Comparison of ENCODE assay signal across 8 mouse cellular contexts in genomic region chr2:33402236-33402635, GRCm38 (mm10). TPM values are rescaled to one million over a fixed set of nuclear protein-coding genes. Genes with fewer than 3 reads are reported as not detected.
DNase-seq lines count a peak whose midpoint lies in the region; ATAC-seq and TF ChIP-seq lines count a peak whose summit lies in the region.

No protein-coding gene starts in this region.

- H3K27me3 ChIP-seq in midbrain, embryonic 11.5 days (ENCODE audit: control insufficient read depth, insufficient read depth, low read length): no peaks in the 10 kb centered on the region
- H3K27me3 ChIP-seq in midbrain, embryonic 16.5 days (ENCODE audit: control insufficient read depth, insufficient read depth, low read depth, low read length): no peaks in the 10 kb centered on the region
- H3K27me3 ChIP-seq in forebrain, postnatal 0 days (ENCODE audit: insufficient read depth, low read length): no peaks in the 10 kb centered on the region
- H3K27me3 ChIP-seq in intestine, postnatal 0 days (replicated peaks; ENCODE audit: control insufficient read depth, insufficient read depth, low read length): no peaks in the 10 kb centered on the region

- no peak overlapping the region for H3K27ac ChIP-seq in midbrain, embryonic 11.5 days (ENCODE audit: low read depth, low read length)
- no peak overlapping the region for H3K27ac ChIP-seq in midbrain, embryonic 16.5 days (ENCODE audit: low read length)
- H3K27ac ChIP-seq in forebrain, postnatal 0 days (ENCODE audit: low read depth, low read length): no peak overlapping the region
- H3K27ac ChIP-seq in intestine, postnatal 0 days (ENCODE audit: low read depth, low read length): no peak overlapping the region

- 38% methylated on average over 7 of the region's 7 CpGs for WGBS in midbrain, embryonic 11.5 days
- WGBS in midbrain, embryonic 16.5 days: 35% methylated on average over 7 of the region's 7 CpGs
- 34% methylated on average over 7 of the region's 7 CpGs for WGBS in forebrain, postnatal 0 days
- WGBS in intestine, postnatal 0 days: 46% methylated on average over 7 of the region's 7 CpGs

- TF ChIP-seq CTCF in brain, embryonic 14.5 days (IDR thresholded peaks at IDR 0.05; ENCODE audit: borderline replicate concordance, extremely low read depth, insufficient read depth, insufficient read length): peak; percentile 81
- TF ChIP-seq CTCF in forebrain, postnatal 0 days (IDR thresholded peaks at IDR 0.05; ENCODE audit: low read depth): peak; percentile 89
- TF ChIP-seq CTCF in intestine, postnatal 0 days (IDR thresholded peaks at IDR 0.05; ENCODE audit: low read depth): peak; percentile 88

- H3K4me3 ChIP-seq in midbrain, embryonic 11.5 days (ENCODE audit: low read depth, low read length): no peak overlapping the region
- no peak overlapping the region for H3K4me3 ChIP-seq in midbrain, embryonic 16.5 days (ENCODE audit: low read depth, low read length)
- no peak overlapping the region for H3K4me3 ChIP-seq in forebrain, postnatal 0 days (ENCODE audit: low read depth, low read length)
- H3K4me3 ChIP-seq in intestine, postnatal 0 days (ENCODE audit: low read depth, low read length): no peak overlapping the region

- no peaks in the 10 kb centered on the region for H3K36me3 ChIP-seq in midbrain, embryonic 11.5 days (ENCODE audit: control insufficient read depth, insufficient read depth, low read length)
- H3K36me3 ChIP-seq in midbrain, embryonic 16.5 days (ENCODE audit: control insufficient read depth, insufficient read depth, low read length): no peaks in the 10 kb centered on the region
- no peaks in the 10 kb centered on the region for H3K36me3 ChIP-seq in forebrain, postnatal 0 days (ENCODE audit: insufficient read depth)
- H3K36me3 ChIP-seq in intestine, postnatal 0 days (ENCODE audit: control insufficient read depth, insufficient read depth): peaks cover 3% of the 10 kb centered on the region; the same call in 1 of the 2 replicates

- peak; percentile 86 for DNase-seq in midbrain, embryonic 11.5 days (ENCODE audit: low spot score, missing footprints)
- peak; percentile 81 for DNase-seq in brain, embryonic 14.5 days (ENCODE audit: low read depth)
- peak; percentile 79 for DNase-seq in forebrain, postnatal 0 days
- DNase-seq in liver: peak; percentile 59
- peak; percentile 56 for DNase-seq in ovary, postnatal 36 days (ENCODE audit: low spot score)
- peak; percentile 88 for DNase-seq in thymus, postnatal 4 days

- no peak for TF ChIP-seq POLR2A in brain, embryonic 14.5 days (IDR thresholded peaks at IDR 0.05; ENCODE audit: borderline replicate concordance, extremely low read depth, insufficient read depth, insufficient read length, poor library complexity, severe bottlenecking)

- H3K9me3 ChIP-seq in midbrain, embryonic 11.5 days (ENCODE audit: control insufficient read depth, low read length): no peaks in the 10 kb centered on the region
- no peaks in the 10 kb centered on the region for H3K9me3 ChIP-seq in midbrain, embryonic 16.5 days (replicated peaks; ENCODE audit: control insufficient read depth, low read length, poor library complexity, severe bottlenecking)
- H3K9me3 ChIP-seq in forebrain, postnatal 0 days (ENCODE audit: low read length): no peaks in the 10 kb centered on the region
- no peaks in the 10 kb centered on the region for H3K9me3 ChIP-seq in intestine, postnatal 0 days (ENCODE audit: control insufficient read depth)

- no peaks in the 10 kb centered on the region for H3K4me1 ChIP-seq in midbrain, embryonic 11.5 days (ENCODE audit: control insufficient read depth, insufficient read depth, low read length)
- no peaks in the 10 kb centered on the region for H3K4me1 ChIP-seq in midbrain, embryonic 16.5 days (ENCODE audit: control insufficient read depth, insufficient read depth, low read length)
- no peaks in the 10 kb centered on the region for H3K4me1 ChIP-seq in forebrain, postnatal 0 days (ENCODE audit: insufficient read depth)
- no peaks in the 10 kb centered on the region for H3K4me1 ChIP-seq in intestine, postnatal 0 days (replicated peaks; ENCODE audit: control insufficient read depth, insufficient read depth, low read length)

- no peak overlapping the region for H3K4me2 ChIP-seq in midbrain, embryonic 11.5 days
- no peak overlapping the region for H3K4me2 ChIP-seq in midbrain, embryonic 16.5 days (ENCODE audit: low read length)
- H3K4me2 ChIP-seq in forebrain, postnatal 0 days (ENCODE audit: low read depth): no peak overlapping the region
- no peak overlapping the region for H3K4me2 ChIP-seq in intestine, postnatal 0 days (replicated peaks; ENCODE audit: low read depth)

- H3K9ac ChIP-seq in midbrain, embryonic 11.5 days (ENCODE audit: low read length): no peak overlapping the region
- H3K9ac ChIP-seq in midbrain, embryonic 16.5 days (ENCODE audit: low read depth, low read length): no peak overlapping the region
- no peak overlapping the region for H3K9ac ChIP-seq in forebrain, postnatal 0 days
- no peak overlapping the region for H3K9ac ChIP-seq in intestine, postnatal 0 days (ENCODE audit: low read depth, low read length)

- ATAC-seq in midbrain, embryonic 11.5 days (ENCODE audit: low FRiP score): no peak
- no peak for ATAC-seq in midbrain, embryonic 16.5 days
- peak; percentile 83 for ATAC-seq in forebrain, postnatal 0 days
- ATAC-seq in intestine, postnatal 0 days: peak; percentile 29; the same call in 1 of the 2 replicates

RNA-seq across cellular contexts. Expression of gene Zbtb34, which starts 28.9 kb away (rescaled TPM):
- 8.0 and 8.3 TPM in 2 replicates for polyA plus RNA-seq in midbrain, embryonic 11.5 days (2014; fragmentation: Nextera tagmentation; extraction: Ambion mirVana)
- 7.6 TPM in 2 replicates for polyA plus RNA-seq in midbrain, embryonic 16.5 days (2015; fragmentation: Nextera tagmentation; extraction: Ambion mirVana)
- polyA plus RNA-seq in brain, embryonic 14.5 days (2012; rRNA removed): 23.3 and 30.8 TPM in 2 replicates
- 20.9 and 24.1 TPM in 2 replicates for total RNA-seq in forebrain, postnatal 0 days (2014; rRNA removed)
- polyA plus RNA-seq in forebrain, postnatal 0 days (2015; fragmentation: Nextera tagmentation; extraction: Ambion mirVana): 3.7 and 4.5 TPM in 2 replicates
- polyA plus RNA-seq in intestine, postnatal 0 days (2015; fragmentation: Nextera tagmentation; extraction: Ambion mirVana): 1.5 and 2.1 TPM in 2 replicates

RNA-seq across cellular contexts. Expression of gene Ralgps1, which starts 30.9 kb away (rescaled TPM):
- 13.5 and 13.8 TPM in 2 replicates for polyA plus RNA-seq in midbrain, embryonic 11.5 days (2014; fragmentation: Nextera tagmentation; extraction: Ambion mirVana)
- 48.4 and 54.3 TPM in 2 replicates for polyA plus RNA-seq in midbrain, embryonic 16.5 days (2015; fragmentation: Nextera tagmentation; extraction: Ambion mirVana)
- 81.6 and 91.6 TPM in 2 replicates for polyA plus RNA-seq in brain, embryonic 14.5 days (2012; rRNA removed)
- 55.0 and 66.9 TPM in 2 replicates for total RNA-seq in forebrain, postnatal 0 days (2014; rRNA removed)
- polyA plus RNA-seq in forebrain, postnatal 0 days (2015; fragmentation: Nextera tagmentation; extraction: Ambion mirVana): 16.6 and 24.6 TPM in 2 replicates
- 4.0 and 4.9 TPM in 2 replicates for polyA plus RNA-seq in intestine, postnatal 0 days (2015; fragmentation: Nextera tagmentation; extraction: Ambion mirVana)

Comparison
In these comparisons a context has a peak if more than half of its experiments do, and no peak if none do; other contexts are left out.
1. ATAC-seq: peak in forebrain, postnatal 0 days (single experiment) and intestine, postnatal 0 days (single experiment); none in midbrain, embryonic 11.5 days (single experiment) and midbrain, embryonic 16.5 days (single experiment).
2. Peak in every context shown above with its lines, with median percentiles within 50 percentile points of each other: DNase-seq and CTCF ChIP-seq.